Mouse (Mus musculus): ENCODE results near the gene Ddx54. TPM values are rescaled to one million over a fixed set of nuclear protein-coding genes. Genes with fewer than 3 reads are reported as not detected.

Ddx54 gene
- polyA plus RNA-seq (2011; ENCODE audit: insufficient read depth, insufficient read length, low read depth, missing spikeins), result 49.7 and 49.9 TPM in 2 replicates

- Histone ChIP-seq H3K27me3 (ENCODE audit: control insufficient read depth, insufficient read depth, low read length, poor library complexity, severe bottlenecking) (no peaks in the 10 kb centered on the region), H3K9ac (ENCODE audit: low read depth, poor library complexity, severe bottlenecking) (peak within 1 kb of the TSS; percentile 69), H3K4me3 (ENCODE audit: low read depth, low read length) (peak within 1 kb of the TSS; percentile 98), H3K27ac (ENCODE audit: insufficient read depth, low read length) (peak within 1 kb of the TSS; percentile 38; the same call in 1 of the 2 replicates), H3K36me3 (ENCODE audit: control insufficient read depth, insufficient read depth, low read length, poor library complexity, severe bottlenecking) (peaks cover 3% of the 10 kb centered on the region; the same call in 1 of the 2 replicates), H3K4me1 (ENCODE audit: control insufficient read depth, insufficient read depth, low read length) (no peaks in the 10 kb centered on the region), H3K9me3 (replicated peaks; ENCODE audit: control insufficient read depth, insufficient read depth, low read length, poor library complexity, severe bottlenecking) (no peaks in the 10 kb centered on the region)
- TF ChIP-seq POLR2A (IDR thresholded peaks at IDR 0.05; ENCODE audit: insufficient read depth, low read length), result peak; percentile 48
- no peak for TF ChIP-seq CTCF (IDR thresholded peaks at IDR 0.05; ENCODE audit: low read depth, low read length)
- TF ChIP-seq EP300 (IDR thresholded peaks at IDR 0.05; ENCODE audit: insufficient read depth, low read depth, low read length), result peak; percentile 73
Observed at GRCm38 (mm10) chr5:120612442-120612821, at the start of gene Ddx54, which contains the start of gene Rita1. TSS of gene Ddx54 (plus strand) at chr5:120612739. TSS of gene Rita1 (minus strand) at chr5:120612589.

DNA sequence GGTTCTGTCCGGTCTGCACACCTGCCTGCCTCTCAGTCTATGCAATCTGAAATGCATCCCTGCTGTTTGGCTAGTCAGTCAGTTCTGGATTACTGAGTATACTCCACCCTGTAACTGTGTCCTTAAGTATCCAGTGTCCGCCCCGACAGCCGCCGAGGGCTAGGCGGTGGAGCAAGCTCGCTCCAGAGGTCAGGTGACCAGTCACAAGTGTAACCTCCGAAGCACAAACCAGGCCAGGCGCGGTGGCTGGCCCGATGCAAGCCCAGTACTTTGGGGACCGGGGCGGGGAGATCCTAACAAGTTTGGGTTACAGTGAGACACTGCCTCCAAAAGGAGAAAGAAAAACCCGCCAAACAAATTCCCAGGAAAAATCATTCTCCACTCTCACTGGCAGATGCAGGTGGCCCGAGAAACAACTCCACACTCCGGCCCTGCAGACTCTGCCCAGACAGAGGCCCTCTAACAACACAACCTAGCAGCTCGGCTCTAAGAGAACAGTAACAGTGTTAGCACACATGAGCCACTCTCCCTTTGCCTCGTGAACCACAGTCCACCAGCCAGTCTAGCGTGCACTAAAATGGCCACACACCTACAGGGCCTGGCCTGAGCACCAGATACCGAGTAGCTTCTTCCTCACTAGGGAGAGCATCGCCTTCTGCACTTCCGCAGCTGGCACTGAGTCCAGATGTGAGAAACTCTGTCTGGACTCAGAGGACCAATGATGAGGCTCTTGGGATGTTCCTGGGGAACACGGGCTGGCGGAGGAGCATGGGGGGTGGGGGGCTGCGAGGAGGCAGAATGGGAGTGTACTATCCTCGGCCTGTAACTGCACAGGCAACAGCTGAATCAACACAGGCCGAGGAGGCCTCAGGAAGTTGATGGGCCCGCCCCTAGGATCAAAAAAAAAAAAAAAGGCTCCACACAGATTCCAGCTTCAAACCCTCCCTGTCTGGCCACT, 49.3 kb upstream of the Ddx54 start:
- peak overlapping the region; percentile 74 for H3K27ac ChIP-seq (ENCODE audit: insufficient read depth, low read length)
- no peaks in the 10 kb centered on the region for H3K27me3 ChIP-seq (ENCODE audit: control insufficient read depth, insufficient read depth, low read length, poor library complexity, severe bottlenecking)
- no peaks in the 10 kb centered on the region for H3K36me3 ChIP-seq (ENCODE audit: control insufficient read depth, insufficient read depth, low read length, poor library complexity, severe bottlenecking)
- H3K4me3 ChIP-seq (ENCODE audit: low read depth, low read length), result peak overlapping the region; percentile 16
- peak overlapping the region; percentile 55 for H3K9ac ChIP-seq (ENCODE audit: low read depth, poor library complexity, severe bottlenecking)
- H3K4me1 ChIP-seq (ENCODE audit: control insufficient read depth, insufficient read depth, low read length), result no peaks in the 10 kb centered on the region
- no peaks in the 10 kb centered on the region for H3K9me3 ChIP-seq (replicated peaks; ENCODE audit: control insufficient read depth, insufficient read depth, low read length, poor library complexity, severe bottlenecking)
- TF ChIP-seq CTCF (IDR thresholded peaks at IDR 0.05; ENCODE audit: low read depth, low read length) (no peak), POLR2A (IDR thresholded peaks at IDR 0.05; ENCODE audit: insufficient read depth, low read length) (no peak), EP300 (IDR thresholded peaks at IDR 0.05; ENCODE audit: insufficient read depth, low read depth, low read length) (peak; percentile 74; the same call in 1 of the 2 replicates)

DNA sequence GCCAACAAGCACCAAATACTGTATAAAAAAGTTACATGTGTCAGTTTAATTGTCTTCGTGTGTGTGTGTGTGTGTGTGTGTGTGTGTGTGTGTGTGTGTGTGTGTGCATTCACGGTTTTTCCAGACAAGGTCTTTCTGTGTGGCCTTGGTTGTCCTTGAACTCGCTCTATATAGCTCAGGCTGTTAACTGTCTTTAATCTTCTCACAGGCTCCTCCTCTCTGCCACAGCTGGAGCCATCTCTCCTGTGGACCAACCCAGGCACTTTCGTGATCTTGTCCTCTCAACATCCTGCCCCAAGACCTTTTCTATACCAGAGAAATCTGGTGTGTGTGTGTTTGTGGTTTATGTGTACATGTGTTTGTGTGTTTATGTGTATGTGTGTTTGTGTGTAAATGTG, 48.6 kb upstream of the Ddx54 start:
- Histone ChIP-seq H3K4me1 (ENCODE audit: control insufficient read depth, insufficient read depth, low read length) (no peaks in the 10 kb centered on the region), H3K27ac (ENCODE audit: insufficient read depth, low read length) (peak overlapping the region; percentile 74), H3K9ac (ENCODE audit: low read depth, poor library complexity, severe bottlenecking) (no peak overlapping the region), H3K36me3 (ENCODE audit: control insufficient read depth, insufficient read depth, low read length, poor library complexity, severe bottlenecking) (no peaks in the 10 kb centered on the region), H3K27me3 (ENCODE audit: control insufficient read depth, insufficient read depth, low read length, poor library complexity, severe bottlenecking) (no peaks in the 10 kb centered on the region), H3K9me3 (replicated peaks; ENCODE audit: control insufficient read depth, insufficient read depth, low read length, poor library complexity, severe bottlenecking) (no peaks in the 10 kb centered on the region), H3K4me3 (ENCODE audit: low read depth, low read length) (no peak overlapping the region)
- TF ChIP-seq CTCF (IDR thresholded peaks at IDR 0.05; ENCODE audit: low read depth, low read length) (no peak), EP300 (IDR thresholded peaks at IDR 0.05; ENCODE audit: insufficient read depth, low read depth, low read length) (no peak), POLR2A (IDR thresholded peaks at IDR 0.05; ENCODE audit: insufficient read depth, low read length) (no peak)

- no peaks in the 10 kb centered on the region for H3K9me3 ChIP-seq (replicated peaks; ENCODE audit: control insufficient read depth, insufficient read depth, low read length, poor library complexity, severe bottlenecking)
- no peaks in the 10 kb centered on the region for H3K36me3 ChIP-seq (ENCODE audit: control insufficient read depth, insufficient read depth, low read length, poor library complexity, severe bottlenecking)
- no peak overlapping the region for H3K9ac ChIP-seq (ENCODE audit: low read depth, poor library complexity, severe bottlenecking)
- TF ChIP-seq POLR2A (IDR thresholded peaks at IDR 0.05; ENCODE audit: insufficient read depth, low read length) (no peak), EP300 (IDR thresholded peaks at IDR 0.05; ENCODE audit: insufficient read depth, low read depth, low read length) (no peak), CTCF (IDR thresholded peaks at IDR 0.05; ENCODE audit: low read depth, low read length) (no peak)
- H3K4me1 ChIP-seq (ENCODE audit: control insufficient read depth, insufficient read depth, low read length), result no peaks in the 10 kb centered on the region
- no peak overlapping the region for H3K27ac ChIP-seq (ENCODE audit: insufficient read depth, low read length)
- no peak overlapping the region for H3K4me3 ChIP-seq (ENCODE audit: low read depth, low read length)
- no peaks in the 10 kb centered on the region for H3K27me3 ChIP-seq (ENCODE audit: control insufficient read depth, insufficient read depth, low read length, poor library complexity, severe bottlenecking)
Observed at GRCm38 (mm10) chr5:120565171-120565905, 47.2 kb upstream of the Ddx54 start.

DNA sequence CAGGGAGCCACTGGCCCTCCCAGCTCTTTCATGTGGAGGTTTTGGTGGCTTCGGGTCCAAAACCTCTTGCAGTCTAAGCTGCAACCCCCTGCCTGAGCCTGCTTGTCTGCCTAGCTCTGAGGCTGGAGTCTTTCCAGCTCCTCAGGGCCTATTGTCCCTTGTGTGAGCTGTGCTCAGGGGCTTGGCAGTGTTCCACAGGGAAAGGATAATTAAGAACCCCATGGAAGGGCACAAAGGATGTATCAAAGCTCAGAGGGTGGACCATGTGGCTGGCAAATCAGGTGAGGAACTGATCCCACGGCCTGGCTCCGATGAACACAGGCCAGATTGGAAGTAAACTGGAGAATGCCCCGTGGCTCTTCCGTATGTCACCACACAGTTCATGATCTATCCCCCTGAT, 46.4 kb upstream of the Ddx54 start:
- no peaks in the 10 kb centered on the region for H3K4me1 ChIP-seq (ENCODE audit: control insufficient read depth, insufficient read depth, low read length)
- H3K36me3 ChIP-seq (ENCODE audit: control insufficient read depth, insufficient read depth, low read length, poor library complexity, severe bottlenecking), result no peaks in the 10 kb centered on the region
- TF ChIP-seq POLR2A (IDR thresholded peaks at IDR 0.05; ENCODE audit: insufficient read depth, low read length) (no peak), EP300 (IDR thresholded peaks at IDR 0.05; ENCODE audit: insufficient read depth, low read depth, low read length) (no peak), CTCF (IDR thresholded peaks at IDR 0.05; ENCODE audit: low read depth, low read length) (no peak)
- H3K27ac ChIP-seq (ENCODE audit: insufficient read depth, low read length), result no peak overlapping the region
- no peak overlapping the region for H3K4me3 ChIP-seq (ENCODE audit: low read depth, low read length)
- H3K9me3 ChIP-seq (replicated peaks; ENCODE audit: control insufficient read depth, insufficient read depth, low read length, poor library complexity, severe bottlenecking), result no peaks in the 10 kb centered on the region
- no peaks in the 10 kb centered on the region for H3K27me3 ChIP-seq (ENCODE audit: control insufficient read depth, insufficient read depth, low read length, poor library complexity, severe bottlenecking)
- no peak overlapping the region for H3K9ac ChIP-seq (ENCODE audit: low read depth, poor library complexity, severe bottlenecking)

Data from ES-Bruce4 (cell line).